Mouse (Mus musculus): ENCODE data around the gene Txnip.

DNA sequence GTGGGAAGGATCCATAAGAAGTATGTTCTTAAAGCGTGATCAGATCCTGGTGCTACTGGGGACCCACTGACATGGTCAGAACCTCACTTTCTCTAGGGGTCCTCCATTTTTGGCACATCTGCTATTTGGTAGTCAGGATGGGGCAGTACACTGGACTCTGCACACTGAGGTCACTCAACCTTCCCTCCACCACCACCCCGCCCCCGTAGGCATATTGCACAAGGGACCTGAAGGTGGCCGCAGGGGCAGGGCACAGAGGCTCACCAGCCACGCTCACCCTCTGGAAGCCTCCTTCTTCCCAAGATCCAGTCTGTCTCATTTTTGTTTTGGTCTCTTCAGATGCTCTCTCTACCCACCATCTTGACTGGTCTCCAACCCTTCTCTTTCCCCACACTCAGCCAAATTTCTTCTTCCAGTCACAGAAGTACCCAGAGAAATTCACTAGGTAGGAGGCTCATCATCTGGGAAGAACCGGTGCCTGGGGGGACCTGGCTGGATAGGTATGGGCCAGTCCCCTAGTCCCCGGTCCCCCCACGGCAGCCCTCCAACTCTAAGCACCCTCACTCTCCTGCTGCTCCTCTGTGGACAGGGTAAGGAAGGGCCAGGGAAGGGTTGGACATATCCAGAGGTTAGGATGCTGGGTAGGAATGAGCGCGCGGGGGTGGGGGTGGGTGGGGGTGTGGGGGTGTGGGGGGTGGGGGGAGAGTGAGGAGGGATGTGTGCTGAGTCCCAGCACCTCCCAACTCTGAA lies 31.6 kb upstream of the Txnip start:
- TF ChIP-seq CTCF (IDR thresholded peaks at IDR 0.05; ENCODE audit: extremely low read depth, insufficient read depth, insufficient read length, insufficient replicate concordance) (no peak), POLR2A (IDR thresholded peaks at IDR 0.05; ENCODE audit: low read depth, low read length) (no peak)

Data from spleen, adult 2 months (tissue).